Mouse (Mus musculus): ENCODE measurements around the gene Slc25a38. TPM values are rescaled to one million over a fixed set of nuclear protein-coding genes. Genes with fewer than 3 reads are reported as not detected.

Gene Slc25a38
- polyA plus RNA-seq, 1 experiment from 2014 or later = 18.7 TPM

GRCm38 (mm10) chr9:120081247-120081646, 28.9 kb upstream of the Slc25a38 start:
- no peaks in the 10 kb centered on the region for H3K27me3 ChIP-seq (replicated peaks)
- no peaks in the 10 kb centered on the region for H3K36me3 ChIP-seq
- no peak overlapping the region for H3K4me3 ChIP-seq
- no peak overlapping the region for H3K27ac ChIP-seq (replicated peaks)
- no peak overlapping the region for H3K9ac ChIP-seq
- H3K4me1 ChIP-seq = no peaks in the 10 kb centered on the region
- no peak overlapping the region for H3K4me2 ChIP-seq
- H3K9me3 ChIP-seq = no peaks in the 10 kb centered on the region
- no peak for ATAC-seq (ENCODE audit: extremely low read depth, insufficient number of reproducible peaks, low FRiP score, low TSS enrichment)
- whole genome bisulfite sequencing = 68% methylated on average over 6 of the region's 6 CpGs

GRCm38 (mm10) chr9:120081967-120082366, 28.2 kb upstream of the Slc25a38 start:
- no peak overlapping the region for H3K4me2 ChIP-seq
- no peak overlapping the region for H3K4me3 ChIP-seq
- no peaks in the 10 kb centered on the region for H3K36me3 ChIP-seq
- H3K27me3 ChIP-seq (replicated peaks) = no peaks in the 10 kb centered on the region
- ATAC-seq (ENCODE audit: extremely low read depth, insufficient number of reproducible peaks, low FRiP score, low TSS enrichment) = no peak
- H3K4me1 ChIP-seq = no peaks in the 10 kb centered on the region
- H3K9ac ChIP-seq = no peak overlapping the region
- H3K9me3 ChIP-seq = no peaks in the 10 kb centered on the region
- WGBS = 64% methylated on average over 5 of the region's 5 CpGs
- no peak overlapping the region for H3K27ac ChIP-seq (replicated peaks)

- H3K36me3 ChIP-seq = no peaks in the 10 kb centered on the region
- no peak for ATAC-seq (ENCODE audit: extremely low read depth, insufficient number of reproducible peaks, low FRiP score, low TSS enrichment)
Measured at GRCm38 (mm10) chr9:120082691-120083090, 27.5 kb upstream of the Slc25a38 start.

GRCm38 (mm10) chr9:120083158-120083894, 26.8 kb upstream of the Slc25a38 start:
- Histone ChIP-seq H3K9ac (no peak overlapping the region), H3K36me3 (no peaks in the 10 kb centered on the region), H3K4me1 (no peaks in the 10 kb centered on the region), H3K27ac (replicated peaks) (no peak overlapping the region), H3K9me3 (no peaks in the 10 kb centered on the region), H3K27me3 (replicated peaks) (no peaks in the 10 kb centered on the region), H3K4me3 (no peak overlapping the region), H3K4me2 (no peak overlapping the region)
- no peak; the same call in 1 of the 2 replicates for ATAC-seq (ENCODE audit: extremely low read depth, insufficient number of reproducible peaks, low FRiP score, low TSS enrichment)
- WGBS = 74% methylated on average over 18 of the region's 18 CpGs

More at GRCm38 (mm10) chr9:120082691-120083090, 27.5 kb upstream of the Slc25a38 start:
- 74% methylated on average over 4 of the region's 4 CpGs for whole genome bisulfite sequencing
- no peaks in the 10 kb centered on the region for H3K27me3 ChIP-seq (replicated peaks)
- H3K9me3 ChIP-seq = no peaks in the 10 kb centered on the region
- no peak overlapping the region for H3K4me3 ChIP-seq
- no peak overlapping the region for H3K9ac ChIP-seq
- H3K4me2 ChIP-seq = no peak overlapping the region
- H3K27ac ChIP-seq (replicated peaks) = no peak overlapping the region
- no peaks in the 10 kb centered on the region for H3K4me1 ChIP-seq

GRCm38 (mm10) chr9:120084406-120084805, 25.8 kb upstream of the Slc25a38 start:
- Histone ChIP-seq H3K27ac (replicated peaks) (no peak overlapping the region), H3K27me3 (replicated peaks) (no peaks in the 10 kb centered on the region), H3K9me3 (no peaks in the 10 kb centered on the region), H3K9ac (no peak overlapping the region), H3K4me3 (no peak overlapping the region), H3K4me2 (no peak overlapping the region), H3K4me1 (no peaks in the 10 kb centered on the region), H3K36me3 (no peaks in the 10 kb centered on the region)
- WGBS = 73% methylated on average over 9 of the region's 9 CpGs
- no peak for ATAC-seq (ENCODE audit: extremely low read depth, insufficient number of reproducible peaks, low FRiP score, low TSS enrichment)

- Histone ChIP-seq H3K4me2 (no peak overlapping the region), H3K4me1 (0 out of 2 replicates have a peak, but pooled peaks cover 2% of the 10 kb centered on the region), H3K27me3 (replicated peaks) (no peaks in the 10 kb centered on the region), H3K9ac (no peak overlapping the region), H3K27ac (replicated peaks) (no peak overlapping the region), H3K4me3 (no peak overlapping the region), H3K9me3 (no peaks in the 10 kb centered on the region), H3K36me3 (no peaks in the 10 kb centered on the region)
- 74% methylated on average over 7 of the region's 7 CpGs for WGBS
- no peak for ATAC-seq (ENCODE audit: extremely low read depth, insufficient number of reproducible peaks, low FRiP score, low TSS enrichment)
Measured at GRCm38 (mm10) chr9:120089125-120089524, 21.0 kb upstream of the Slc25a38 start.

GRCm38 (mm10) chr9:120091086-120091485, 19.1 kb upstream of the Slc25a38 start:
- Histone ChIP-seq H3K27ac (replicated peaks) (no peak overlapping the region), H3K9ac (no peak overlapping the region), H3K27me3 (replicated peaks) (no peaks in the 10 kb centered on the region), H3K4me1 (0 out of 2 replicates have a peak, but pooled peaks cover 3% of the 10 kb centered on the region), H3K4me2 (no peak overlapping the region), H3K4me3 (no peak overlapping the region), H3K36me3 (no peaks in the 10 kb centered on the region), H3K9me3 (no peaks in the 10 kb centered on the region)
- no peak for ATAC-seq (ENCODE audit: extremely low read depth, insufficient number of reproducible peaks, low FRiP score, low TSS enrichment)
- WGBS = 69% methylated on average over 10 of the region's 10 CpGs

- Histone ChIP-seq H3K4me3 (no peak within 1 kb of the TSS), H3K4me1 (0 out of 2 replicates have a peak, but pooled peaks cover 3% of the 10 kb centered on the region), H3K9me3 (no peaks in the 10 kb centered on the region), H3K36me3 (no peaks in the 10 kb centered on the region), H3K9ac (no peak within 1 kb of the TSS), H3K27me3 (replicated peaks) (no peaks in the 10 kb centered on the region), H3K4me2 (no peak within 1 kb of the TSS), H3K27ac (replicated peaks) (no peak within 1 kb of the TSS)
- 69% methylated on average over 5 of the region's 5 CpGs for WGBS
- no peak for ATAC-seq (ENCODE audit: extremely low read depth, insufficient number of reproducible peaks, low FRiP score, low TSS enrichment)
Measured at GRCm38 (mm10) chr9:120091696-120092238, 18.4 kb upstream of the Slc25a38 start, which contains the start of gene Ccr8. Ccr8 (plus strand) TSS chr9:120092114.

- H3K4me1 ChIP-seq = 0 out of 2 replicates have a peak, but pooled peaks cover 3% of the 10 kb centered on the region
- ATAC-seq (ENCODE audit: extremely low read depth, insufficient number of reproducible peaks, low FRiP score, low TSS enrichment) = no peak
Measured at GRCm38 (mm10) chr9:120093701-120094100, 16.5 kb upstream of the Slc25a38 start.

GRCm38 (mm10) chr9:120095886-120096285, 14.3 kb upstream of the Slc25a38 start:
- Histone ChIP-seq H3K27me3 (replicated peaks) (no peaks in the 10 kb centered on the region), H3K9ac (no peak overlapping the region), H3K4me3 (no peak overlapping the region), H3K27ac (replicated peaks) (no peak overlapping the region), H3K4me2 (no peak overlapping the region), H3K9me3 (no peaks in the 10 kb centered on the region), H3K4me1 (0 out of 2 replicates have a peak, but pooled peaks cover 3% of the 10 kb centered on the region), H3K36me3 (no peaks in the 10 kb centered on the region)
- ATAC-seq (ENCODE audit: extremely low read depth, insufficient number of reproducible peaks, low FRiP score, low TSS enrichment) = no peak
- 69% methylated on average over 7 of the region's 7 CpGs for WGBS

More at GRCm38 (mm10) chr9:120093701-120094100, 16.5 kb upstream of the Slc25a38 start:
- Histone ChIP-seq H3K27ac (replicated peaks) (no peak overlapping the region), H3K27me3 (replicated peaks) (no peaks in the 10 kb centered on the region), H3K4me2 (no peak overlapping the region), H3K9ac (no peak overlapping the region), H3K36me3 (no peaks in the 10 kb centered on the region), H3K9me3 (no peaks in the 10 kb centered on the region), H3K4me3 (no peak overlapping the region)
- 75% methylated on average over 13 of the region's 13 CpGs for WGBS

GRCm38 (mm10) chr9:120098682-120099081, 11.5 kb upstream of the Slc25a38 start:
- Histone ChIP-seq H3K9me3 (peaks cover 12% of the 10 kb centered on the region), H3K27ac (replicated peaks) (no peak overlapping the region), H3K4me1 (0 out of 2 replicates have a peak, but pooled peaks cover 3% of the 10 kb centered on the region), H3K9ac (no peak overlapping the region; the same call in 1 of the 2 replicates), H3K36me3 (no peaks in the 10 kb centered on the region), H3K4me2 (0 out of 2 replicates have a peak overlapping the region, but pooled peaks have one; percentile 24), H3K4me3 (no peak overlapping the region), H3K27me3 (replicated peaks) (no peaks in the 10 kb centered on the region)
- 20% methylated on average over 7 of the region's 7 CpGs for WGBS
- no peak for ATAC-seq (ENCODE audit: extremely low read depth, insufficient number of reproducible peaks, low FRiP score, low TSS enrichment)

All from heart, embryonic 13.5 days (tissue).